Mouse (Mus musculus): ENCODE results near the gene Efcab9.

DNA sequence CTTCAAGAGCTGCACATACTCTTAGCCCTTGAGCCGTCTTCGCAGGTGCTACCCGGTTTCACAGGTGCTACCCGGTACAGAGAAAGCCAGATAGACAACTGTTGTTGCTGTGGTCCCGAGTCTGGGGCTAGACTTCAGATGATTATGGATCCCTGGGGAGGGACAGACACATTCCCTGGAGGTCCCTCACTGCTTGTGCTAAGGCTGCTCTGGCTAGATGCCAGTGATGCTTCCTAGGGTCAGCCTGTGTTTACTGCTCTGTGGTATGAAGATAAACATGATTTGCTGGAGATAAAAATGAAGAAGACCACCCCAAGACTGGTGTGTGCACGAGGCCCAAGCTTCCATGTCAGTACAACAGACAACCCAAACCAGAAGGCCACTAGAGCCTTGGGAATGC is 12.2 kb upstream of the Efcab9 start:
- no peak for TF ChIP-seq CTCF (IDR thresholded peaks at IDR 0.05; ENCODE audit: low read depth, low read length)
- no peak for TF ChIP-seq POLR2A (IDR thresholded peaks at IDR 0.05; ENCODE audit: borderline replicate concordance, low read depth, low read length)
